Mouse (Mus musculus) heart, postnatal 25 days (tissue): ENCODE results near the gene Nr1d1. TPM values are rescaled to one million over a fixed set of nuclear protein-coding genes. Genes with fewer than 3 reads are reported as not detected.
"Not testable (repeated sequence)": the region's sequence is repeated elsewhere in the genome, so short reads cannot be mapped to it uniquely, and the experiment has no call there.

ENCODE experiments used
- DNase-seq: peaks from one replicate; pipeline ENCODE4 v3.0.0; 2022; ENCODE audit warnings: low spot score
- intact Hi-C: fragments of 180-260 bp; cut with DNase I; formaldehyde crosslinking; loops from one replicate; pipeline ENCODE4 v1.15.1; 2025
- total RNA-seq, 2 experiments: library from RNA; stranded (reverse); gene quantifications; 2 replicates each; pipeline ENCODE4 v1.2.3; 2021

Nr1d1 gene
- total RNA-seq, 2 experiments from 2014 or later: 61.2 to 129 TPM

- intact Hi-C loops: loop anchor here (2.0 kb wide), 1 partner anchor 29 kb away; no protein-coding TSS in a partner anchor
- peak; percentile 56 for DNase-seq
Measured at GRCm38 (mm10) chr11:98743655-98744345, 31.3 kb downstream of the Nr1d1 start.

DNA sequence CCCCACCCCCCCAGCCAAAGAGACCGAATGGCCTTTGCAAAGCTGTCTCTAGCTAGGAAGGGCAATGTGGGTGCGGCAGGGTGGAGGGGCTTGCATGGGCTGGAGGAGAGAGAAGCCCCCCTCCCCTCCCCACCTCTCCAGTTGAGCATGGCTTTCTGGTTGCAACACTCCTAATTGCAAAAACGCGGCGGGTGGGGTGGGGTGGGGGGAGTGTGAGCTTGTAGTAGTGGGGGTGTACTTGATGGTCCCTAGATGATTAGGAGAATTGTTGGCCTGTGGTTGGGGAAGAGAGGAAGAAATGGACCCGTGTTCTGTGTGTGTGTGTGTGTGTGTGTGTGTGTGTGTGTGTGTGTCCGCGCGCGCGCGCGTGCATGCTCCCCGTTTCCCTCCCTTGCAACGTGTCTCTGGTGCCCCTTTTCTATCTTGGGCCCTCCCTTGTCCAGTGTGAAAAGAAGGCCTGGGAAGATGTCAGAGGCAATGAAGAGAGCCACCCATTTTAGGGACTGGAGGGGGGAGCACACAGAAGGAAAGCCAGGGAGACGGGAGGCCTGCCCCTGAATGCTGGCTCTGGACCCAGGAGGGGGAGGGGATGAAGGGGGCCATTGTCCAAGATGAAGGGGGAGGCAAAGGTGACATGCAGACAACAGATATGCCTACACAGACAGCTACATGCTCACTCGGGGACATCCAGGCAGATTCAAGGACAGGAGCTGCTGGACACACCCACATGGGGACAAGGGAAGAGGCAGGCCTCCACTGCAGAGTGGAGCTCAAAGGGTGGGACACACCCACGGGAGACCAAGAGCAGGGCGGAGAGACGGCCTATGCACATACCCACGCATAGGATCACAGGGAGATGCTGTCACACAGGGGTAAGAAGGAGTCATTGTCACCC lies 32.5 kb downstream of the Nr1d1 start:
- intact Hi-C loops: loop anchor here (2.0 kb wide), 1 partner anchor 30 kb away; no protein-coding TSS in a partner anchor

DNA sequence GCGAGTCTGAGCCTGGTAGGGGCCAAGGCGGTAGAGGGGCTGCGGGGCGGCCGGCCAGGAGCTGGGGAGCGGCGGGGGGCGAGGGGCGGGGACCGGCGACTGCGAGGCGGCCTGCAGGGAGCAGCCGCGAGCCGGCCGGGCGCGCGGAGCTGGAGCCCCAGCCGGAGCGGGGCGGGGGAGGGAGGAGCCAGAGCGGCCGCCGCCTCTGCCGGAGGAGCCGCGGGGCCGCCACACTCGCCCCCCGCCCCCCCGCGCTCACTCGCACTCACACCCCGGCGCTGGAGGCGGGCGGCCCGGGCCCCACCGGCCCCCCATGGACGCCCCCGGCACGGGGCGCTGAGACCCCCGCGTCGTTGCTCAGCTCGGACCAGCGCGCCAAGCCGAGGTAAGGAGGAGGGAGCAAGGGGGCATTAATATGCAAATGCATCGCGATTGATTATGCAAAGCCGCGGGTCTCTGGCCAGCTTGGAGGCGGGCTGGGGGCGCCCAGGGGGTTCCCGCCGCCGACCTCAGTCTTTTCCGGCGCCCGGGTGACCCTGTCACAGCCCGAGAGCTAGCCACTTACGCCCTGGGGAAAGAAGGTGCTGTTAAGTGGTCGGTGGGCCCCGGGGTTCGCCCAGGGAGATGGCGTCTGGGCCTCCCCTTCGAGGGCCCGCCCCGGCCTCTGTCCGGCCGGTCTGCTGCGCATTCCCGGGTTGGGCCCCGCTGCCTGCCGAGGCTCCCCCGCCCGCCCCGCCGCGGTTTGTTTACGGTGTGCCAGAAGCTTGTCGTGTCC lies 33.3 kb downstream of the Nr1d1 start:
- intact Hi-C loops: loop anchor here (1.0 to 2.0 kb wide), 2 partner anchors 31 to 45 kb away; no protein-coding TSS in a partner anchor
- peak; percentile 70 for DNase-seq

More for the DNA sequence above, 32.5 kb downstream of the Nr1d1 start:
- no peak for DNase-seq

DNA sequence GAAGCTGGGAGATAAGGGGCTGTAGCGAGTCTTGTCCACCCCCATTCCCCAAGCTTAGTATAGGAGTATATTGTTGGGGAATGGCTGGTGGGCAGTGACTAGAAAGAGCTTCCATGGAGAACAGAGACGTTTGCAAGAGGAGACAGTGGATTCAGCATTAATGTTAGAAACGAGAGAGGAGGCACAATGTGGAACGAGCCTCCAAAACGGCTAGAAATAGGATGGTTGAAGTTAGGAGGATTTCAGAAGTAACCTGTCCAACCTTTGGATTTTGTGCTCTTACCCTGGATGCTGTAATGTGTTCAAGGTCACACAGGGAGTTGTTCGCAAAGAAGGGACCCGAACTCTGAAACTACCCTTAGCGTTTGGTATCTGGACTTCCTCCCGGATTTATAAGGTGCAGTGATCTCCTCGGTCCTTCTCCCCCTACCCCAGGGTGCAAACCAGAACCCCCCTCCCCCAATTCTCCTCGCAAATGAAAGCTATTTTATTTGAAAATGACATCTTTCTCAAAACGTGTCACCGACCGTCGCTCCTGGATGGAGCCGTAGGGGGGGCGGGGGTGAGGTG lies 34.0 kb downstream of the Nr1d1 start:
- intact Hi-C loops: loop anchor here (1.0 kb wide), 1 partner anchor 46 kb away; no protein-coding TSS in a partner anchor
- no peak for DNase-seq

DNA sequence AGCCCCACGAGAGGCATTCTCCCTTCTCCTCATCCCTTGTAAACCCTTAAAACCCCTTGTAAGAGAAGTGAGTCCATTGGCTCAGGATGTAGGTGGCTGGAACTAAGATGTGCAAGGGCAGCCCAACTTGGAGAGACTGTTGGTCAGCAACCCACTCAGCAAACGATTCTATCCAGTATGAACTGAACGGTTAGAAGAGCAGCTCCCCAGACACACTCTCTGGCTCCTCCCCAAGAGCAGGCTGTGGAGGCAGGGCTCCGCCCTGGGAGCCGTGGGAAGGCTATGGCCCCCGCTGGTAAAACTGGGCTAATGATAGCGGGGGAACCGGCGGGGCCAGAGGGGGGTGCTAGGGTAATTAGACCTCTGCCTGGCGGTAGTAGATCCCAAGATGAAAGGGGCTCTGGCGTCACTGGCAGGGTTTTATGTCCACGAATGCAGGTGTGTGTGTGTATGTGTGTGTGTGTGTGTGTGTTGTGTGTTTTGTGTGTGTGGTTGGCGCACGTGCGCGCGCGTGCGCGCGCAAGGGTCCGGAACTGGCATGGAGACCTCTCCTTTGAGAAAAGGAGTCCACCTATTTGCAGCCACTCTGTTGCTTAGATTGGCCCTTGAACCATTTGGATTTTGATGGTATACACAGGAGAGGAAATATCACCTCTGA lies 34.6 kb downstream of the Nr1d1 start, which contains the start of gene Thra:
TSS of gene Thra (plus strand) at position 246 of the 658 bp plus-strand sequence.
- peak; percentile 74 for DNase-seq
- intact Hi-C loops: loop anchor here (1.0 kb wide), 1 partner anchor 47 kb away; no protein-coding TSS in a partner anchor

GRCm38 (mm10) chr11:98740026-98740392 lies 35.1 kb downstream of the Nr1d1 start:
- intact Hi-C loops: no loop called here
- no peak for DNase-seq

DNA sequence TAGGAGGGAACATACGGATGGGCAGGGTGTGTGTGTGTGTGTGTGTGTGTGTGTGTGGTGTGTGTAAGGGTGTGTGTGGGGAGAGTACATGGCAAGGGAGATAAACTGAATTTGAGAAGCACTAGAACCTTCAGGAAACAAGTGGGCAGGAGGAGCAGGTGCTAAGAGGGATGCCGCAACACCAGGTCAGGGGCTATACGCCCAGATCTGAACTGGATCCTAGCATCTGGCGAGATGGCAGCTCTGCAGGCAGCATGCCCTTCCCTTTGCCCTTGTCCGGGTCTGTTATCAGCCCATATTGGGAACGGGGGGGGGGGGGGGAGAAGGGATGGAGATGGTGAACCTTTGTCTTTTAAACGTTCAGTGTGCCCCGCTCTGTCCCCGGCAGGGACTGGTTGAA lies 36.2 kb downstream of the Nr1d1 start:
- intact Hi-C loops: loop anchor here (2.0 kb wide), 1 partner anchor 14 kb away; no protein-coding TSS in a partner anchor
- DNase-seq: no peak

- no peak for DNase-seq
- intact Hi-C loops: loop anchor here (2.0 kb wide), 1 partner anchor 14 kb away; no protein-coding TSS in a partner anchor
Measured at GRCm38 (mm10) chr11:98738428-98738911, 36.7 kb downstream of the Nr1d1 start.

DNA sequence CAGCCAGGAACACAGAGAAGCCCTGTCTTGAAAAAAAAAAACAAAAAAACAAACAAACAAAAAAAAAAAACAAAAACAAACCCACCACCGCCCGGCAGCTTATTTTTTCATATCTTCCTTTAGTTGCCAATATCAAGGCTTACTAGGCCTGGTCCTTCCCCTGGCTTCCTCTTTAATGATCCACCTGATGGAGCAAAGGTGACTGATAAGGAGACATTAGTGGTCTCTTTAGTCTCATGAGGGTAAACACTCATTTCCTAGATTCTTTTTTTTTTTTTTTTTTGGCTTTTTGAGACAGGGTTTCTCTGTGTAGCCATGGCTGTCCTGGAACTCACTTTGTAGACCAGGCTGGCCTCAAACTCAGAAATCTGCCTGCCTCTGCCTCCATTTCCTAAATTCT lies 37.9 kb downstream of the Nr1d1 start:
- intact Hi-C loops, DNase-seq: not testable (repeated sequence)

DNA sequence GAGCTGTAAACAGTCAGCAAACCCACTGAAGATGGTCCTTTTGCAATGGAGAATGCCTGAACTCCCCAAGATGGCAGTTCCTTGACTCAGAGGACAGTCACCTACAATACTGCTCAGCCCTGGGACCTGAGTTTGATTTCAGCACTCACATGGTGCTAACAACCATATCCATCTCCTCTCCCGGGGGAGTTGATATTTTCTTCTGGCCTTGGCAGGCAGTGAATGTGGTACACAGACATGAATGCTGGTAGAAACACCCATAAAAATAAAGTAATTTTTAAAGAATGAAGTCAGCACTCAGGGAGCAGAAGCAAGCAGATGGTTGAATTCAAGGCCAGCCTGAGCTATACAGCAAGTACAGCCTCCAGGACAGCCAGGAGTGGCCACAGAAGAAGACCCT lies 39.0 kb downstream of the Nr1d1 start:
- no peak for DNase-seq
- intact Hi-C loops: no loop called here

DNA sequence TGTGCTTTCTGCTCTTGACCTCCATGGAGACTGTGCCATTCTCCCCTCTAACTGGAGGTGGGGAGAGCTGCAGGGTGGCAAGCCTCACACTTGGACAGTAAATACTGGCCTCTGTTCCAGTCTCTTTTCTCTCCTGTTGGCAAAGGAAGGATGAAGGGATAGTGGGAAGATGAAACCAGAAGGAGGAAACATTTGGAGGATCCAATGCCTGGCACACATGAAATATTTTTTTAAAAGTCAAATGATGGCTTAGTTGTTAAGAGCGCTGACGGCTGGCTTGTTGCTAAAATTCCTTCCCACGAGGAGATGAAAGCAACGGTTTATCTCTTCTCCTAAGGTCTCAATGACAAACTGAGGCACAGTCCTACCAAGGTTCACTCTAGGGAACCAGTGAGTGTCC lies 40.0 kb downstream of the Nr1d1 start:
- intact Hi-C loops: no loop called here

DNA sequence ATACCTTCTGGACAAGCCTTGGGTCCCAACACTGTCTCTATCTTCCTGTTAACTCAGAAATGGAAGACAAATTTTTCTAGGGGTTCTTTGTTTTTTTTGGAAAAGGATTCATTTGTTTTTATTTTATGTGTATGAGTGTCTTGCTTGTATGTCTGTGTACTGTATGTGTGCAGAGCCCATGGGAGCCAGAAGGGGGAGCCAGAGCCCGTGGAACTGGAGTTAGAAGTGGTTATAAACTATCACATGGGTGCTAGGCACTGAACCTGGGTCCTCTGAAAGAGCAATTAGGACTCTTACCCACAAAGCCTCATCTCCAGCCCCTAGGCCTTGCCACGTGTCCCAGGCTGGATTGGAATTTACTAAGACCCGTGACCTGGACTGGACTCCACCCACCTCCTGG lies 41.1 kb downstream of the Nr1d1 start:
- intact Hi-C loops: no loop called here
- DNase-seq: no peak

More for the DNA sequence above, 40.0 kb downstream of the Nr1d1 start:
- no peak for DNase-seq

DNA sequence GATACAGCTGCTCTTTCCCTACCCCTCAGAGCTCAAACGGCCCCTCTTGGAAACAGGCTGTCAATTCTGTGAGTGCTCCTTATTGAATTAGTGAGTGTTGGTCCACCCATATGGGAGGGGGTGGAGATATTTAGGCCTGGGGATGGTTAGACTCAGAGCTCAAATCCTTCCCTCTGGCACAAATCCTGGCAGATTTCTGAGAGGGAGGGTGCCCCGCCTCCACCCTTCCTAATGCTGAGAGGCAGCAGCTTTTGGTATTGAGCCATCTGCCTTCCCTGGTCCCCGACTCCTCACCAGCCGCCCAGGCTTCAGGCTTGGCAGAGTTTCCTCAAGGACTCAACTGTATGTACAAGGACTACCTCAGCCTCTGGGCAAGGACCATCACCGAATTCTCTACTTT lies 44.0 kb downstream of the Nr1d1 start:
- DNase-seq: no peak
- intact Hi-C loops: no loop called here

- intact Hi-C loops: no loop called here
- no peak for DNase-seq
Measured at GRCm38 (mm10) chr11:98730727-98731126, 44.4 kb downstream of the Nr1d1 start.

DNA sequence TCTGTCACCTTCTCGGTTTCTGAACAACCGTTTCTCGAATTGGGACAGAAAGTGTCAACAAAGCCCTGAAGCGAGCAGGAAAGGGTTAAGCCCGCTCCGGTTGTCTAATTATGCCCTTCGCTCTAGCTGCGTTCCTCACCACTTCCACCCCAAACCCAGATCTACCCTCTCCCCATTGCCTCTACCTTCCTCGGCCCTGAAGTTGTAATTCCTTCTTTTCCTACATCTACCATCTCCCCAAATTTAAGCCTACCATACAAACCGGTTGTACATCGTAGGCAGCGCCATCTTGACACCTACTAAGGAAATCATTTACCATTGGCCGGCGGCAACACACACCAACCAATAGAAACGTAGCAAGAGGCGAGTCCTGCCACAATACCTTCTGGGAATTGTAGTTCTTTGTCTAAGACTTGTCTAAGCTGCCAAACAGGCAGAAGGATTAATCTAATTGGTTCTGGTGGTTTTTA lies 46.0 kb downstream of the Nr1d1 start, which contains the start of gene Med24:
TSS of gene Med24 (minus strand) at position 317 of the 470 bp plus-strand sequence.
- DNase-seq: peak; percentile 83
- intact Hi-C loops: no loop called here

DNA sequence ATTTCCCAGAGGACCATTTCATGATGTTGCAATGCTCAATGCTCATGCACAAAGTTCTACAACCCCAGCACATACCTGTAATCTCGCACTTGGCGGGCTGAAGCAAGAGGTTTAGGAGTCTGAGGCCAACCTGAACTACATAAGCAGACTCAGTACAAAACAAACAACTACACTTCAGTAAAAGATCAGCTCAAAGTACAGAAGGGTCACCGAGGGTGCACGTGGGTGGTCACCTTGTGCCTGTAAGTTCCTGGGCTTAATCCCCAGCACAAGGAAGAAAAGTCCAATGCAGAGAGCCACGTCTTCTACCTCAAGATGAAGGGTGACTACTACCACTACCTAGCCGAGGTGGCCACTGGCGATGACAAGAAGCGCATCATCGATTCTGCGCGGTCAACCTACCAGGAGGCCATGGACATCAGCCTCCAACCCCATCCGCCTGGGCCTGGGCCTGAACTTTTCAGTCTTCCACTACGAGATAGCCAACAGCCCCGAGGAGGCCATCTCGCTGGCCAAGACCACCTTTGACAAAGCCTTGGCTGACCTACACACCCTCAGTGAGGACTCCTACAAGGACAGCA lies 49.1 kb downstream of the Nr1d1 start:
- intact Hi-C loops: loop anchor here (2.0 kb wide), 1 partner anchor 13 kb away; no protein-coding TSS in a partner anchor
- DNase-seq: no peak

GRCm38 (mm10) chr11:98723098-98723497 lies 52.0 kb downstream of the Nr1d1 start:
- intact Hi-C loops: loop anchor here (5.0 kb wide), 1 partner anchor 49 kb away; no protein-coding TSS in a partner anchor
- DNase-seq: no peak
